Mouse (Mus musculus) CH12.LX (cell line): Measurements from ENCODE around the gene Plcg2. TPM values are rescaled to one million over a fixed set of nuclear protein-coding genes. Genes with fewer than 3 reads are reported as not detected.

Experiments used
- DNase-seq: peaks from one replicate; pipeline ENCODE4 v3.0.0-alpha.2; 2013; ENCODE audit errors: extremely low read depth
- H3K27ac ChIP-seq: 2 replicates; pipeline ENCODE4 v1.5.1; 2012; ENCODE audit warnings: low read depth, mild to moderate bottlenecking, control low read depth, moderate library complexity; ENCODE audit not compliant: insufficient read depth
- H3K27me3 ChIP-seq: replicated peaks from 2 replicates; pipeline ENCODE3; 2012; ENCODE audit warnings: inconsistent platforms
- H3K36me3 ChIP-seq, 2 experiments: replicated peaks in 1 of 2; 2 replicates each; pipeline versions ENCODE3 to v1.6.1; 2012; ENCODE audit warnings: inconsistent platforms in 1 of 2, low read length in 1 of 2, mild to moderate bottlenecking in 1 of 2, mixed read lengths in 1 of 2, moderate library complexity in 1 of 2; ENCODE audit not compliant: control insufficient read depth in 1 of 2, insufficient read depth in 1 of 2
- H3K4me1 ChIP-seq, 2 experiments: 2 replicates each; pipeline ENCODE4 v1.6.1; 2012; ENCODE audit warnings: inconsistent platforms in 1 of 2, moderate library complexity in 1 of 2; ENCODE audit not compliant: insufficient read depth in 2 of 2, control insufficient read depth in 1 of 2
- H3K4me2 ChIP-seq: 2 replicates; pipeline ENCODE4 v1.6.1; 2012; ENCODE audit warnings: low read depth, mild to moderate bottlenecking, control low read depth; ENCODE audit not compliant: poor library complexity, insufficient read depth, severe bottlenecking
- H3K4me3 ChIP-seq, 3 experiments: fragments of 150-350 bp in 1 of 3; sonication (generic) in 1 of 3; replicated peaks in 1 of 3; 2 replicates each; pipeline versions ENCODE3 to v1.5.1; 2011 to 2012; ENCODE audit warnings: low read depth in 2 of 3, low read length in 2 of 3, mild to moderate bottlenecking in 2 of 3, moderate library complexity in 2 of 3, control low read depth in 1 of 3, improper control_type of control experiment in 1 of 3, inconsistent platforms in 1 of 3, mixed read lengths in 1 of 3; ENCODE audit not compliant: poor library complexity in 1 of 3
- H3K79me2 ChIP-seq: replicated peaks from 2 replicates; pipeline ENCODE4 v1.6.1; 2012; ENCODE audit warnings: mild to moderate bottlenecking, moderate library complexity; ENCODE audit not compliant: control insufficient read depth, poor library complexity, insufficient read depth, severe bottlenecking; ENCODE audit errors: extremely low read depth
- H3K9ac ChIP-seq: 2 replicates; pipeline ENCODE4 v1.6.1; 2012; ENCODE audit warnings: low read depth, mild to moderate bottlenecking, control low read depth, moderate library complexity; ENCODE audit not compliant: insufficient read depth
- H3K9me3 ChIP-seq: replicated peaks from 2 replicates; pipeline ENCODE3; 2012; ENCODE audit warnings: low read length, inconsistent platforms, mixed read lengths
- CTCF ChIP-seq, 2 experiments: IDR thresholded peaks in 1 of 2; conservative IDR thresholded peaks in 1 of 2; 2 replicates each; pipeline ENCODE4 v1.5.1; 2011 to 2012; ENCODE audit warnings: low read depth in 2 of 2, low read length in 2 of 2, improper control_type of control experiment in 1 of 2, inconsistent platforms in 1 of 2, mild to moderate bottlenecking in 1 of 2, moderate library complexity in 1 of 2
- E2F4 ChIP-seq: IDR thresholded peaks from 2 replicates; pipeline ENCODE4 v1.6.1; 2011; ENCODE audit warnings: low read depth, low read length, improper control_type of control experiment; ENCODE audit not compliant: insufficient replicate concordance
- EP300 ChIP-seq: IDR thresholded peaks from 2 replicates; pipeline ENCODE4 v1.6.1; 2011; ENCODE audit warnings: low read length, improper control_type of control experiment
- HCFC1 ChIP-seq: IDR thresholded peaks from 2 replicates; pipeline ENCODE4 v1.6.1; 2012; ENCODE audit warnings: low read depth, mild to moderate bottlenecking, inconsistent platforms, low read length, improper control_type of control experiment
- JUN ChIP-seq: IDR thresholded peaks from 2 replicates; pipeline ENCODE4 v1.6.1; 2011; ENCODE audit warnings: low read depth, mild to moderate bottlenecking, low read length, improper control_type of control experiment, moderate library complexity; ENCODE audit not compliant: insufficient read depth
- JUND ChIP-seq: conservative IDR thresholded peaks from 2 replicates; pipeline ENCODE4 v1.6.1; 2011; ENCODE audit warnings: low read depth, low read length, improper control_type of control experiment
- KAT2A ChIP-seq: IDR thresholded peaks from 2 replicates; pipeline ENCODE4 v1.6.1; 2012; ENCODE audit warnings: low read length, improper control_type of control experiment, inconsistent platforms; ENCODE audit not compliant: insufficient replicate concordance
- MAFK ChIP-seq: IDR thresholded peaks from 2 replicates; pipeline ENCODE4 v1.6.1; 2011; ENCODE audit warnings: low read length, improper control_type of control experiment; ENCODE audit not compliant: insufficient replicate concordance
- MYC ChIP-seq: IDR thresholded peaks from 2 replicates; pipeline ENCODE4 v1.6.1; 2011; ENCODE audit warnings: low read depth, mild to moderate bottlenecking, improper control_type of control experiment, low read length
- NELFE ChIP-seq: IDR thresholded peaks from 2 replicates; pipeline ENCODE4 v1.6.1; 2011; ENCODE audit warnings: low read depth, low read length, improper control_type of control experiment
- POLR2A ChIP-seq: IDR thresholded peaks from 2 replicates; pipeline ENCODE4 v1.6.1; 2011; ENCODE audit warnings: low read depth, mild to moderate bottlenecking, improper control_type of control experiment, low read length
- RAD21 ChIP-seq: IDR thresholded peaks from 2 replicates; pipeline ENCODE4 v1.6.1; 2011; ENCODE audit warnings: low read depth, mild to moderate bottlenecking, low read length, improper control_type of control experiment, moderate library complexity
- SIN3A ChIP-seq: IDR thresholded peaks from 2 replicates; pipeline ENCODE4 v1.6.1; 2012; ENCODE audit warnings: low read length, improper control_type of control experiment, inconsistent platforms
- SMC3 ChIP-seq: IDR thresholded peaks from 2 replicates; pipeline ENCODE4 v1.6.1; 2011; ENCODE audit warnings: low read depth, low read length, improper control_type of control experiment
- ZC3H11A ChIP-seq: IDR thresholded peaks from 2 replicates; pipeline ENCODE4 v1.6.1; 2012; ENCODE audit warnings: low read depth, mild to moderate bottlenecking, inconsistent platforms, low read length, improper control_type of control experiment
- ZNF384 ChIP-seq: IDR thresholded peaks from 2 replicates; pipeline ENCODE4 v1.6.1; 2012; ENCODE audit warnings: low read depth, low read length, improper control_type of control experiment, inconsistent platforms
- dilution Hi-C: fragments of 300-500 bp; cut with MboI; formaldehyde crosslinking; loops from 2 replicates; pipeline ENCODE4 v1.14.3; 2020; ENCODE audit warnings: low sequenced_read_pairs; ENCODE audit not compliant: extremely low pct_unique_long_range_greater_than_20kb, extremely low pct_ligation_motif_present
- in situ Hi-C: fragments of 300-500 bp; cut with MboI; formaldehyde crosslinking; loops from 3 replicates; pipeline ENCODE4 v1.14.3; 2019; ENCODE audit warnings: low sequenced_read_pairs, low pct_ligation_motif_present, low pct_unique_long_range_greater_than_20kb, mixed read lengths
- polyA plus RNA-seq: library from polyadenylated mRNA; unstranded; fragments of >175 nt; gene quantifications from 2 replicates; pipeline ENCODE4 v1.2.1, GENCODE M21; 2012; ENCODE audit warnings: low read depth; ENCODE audit not compliant: insufficient read length
- total RNA-seq, 2 experiments: library from RNA; depleted of rRNA; stranded (reverse); fragments of 300-350 nt in 1 of 2; fragments of >200 nt in 1 of 2; gene quantifications; 2 replicates each; pipeline ENCODE4 v1.2.3; 2012 to 2014

Gene Plcg2
- total and polyA plus RNA-seq, 3 experiments: 129 to 196 (median 194) TPM

DNA sequence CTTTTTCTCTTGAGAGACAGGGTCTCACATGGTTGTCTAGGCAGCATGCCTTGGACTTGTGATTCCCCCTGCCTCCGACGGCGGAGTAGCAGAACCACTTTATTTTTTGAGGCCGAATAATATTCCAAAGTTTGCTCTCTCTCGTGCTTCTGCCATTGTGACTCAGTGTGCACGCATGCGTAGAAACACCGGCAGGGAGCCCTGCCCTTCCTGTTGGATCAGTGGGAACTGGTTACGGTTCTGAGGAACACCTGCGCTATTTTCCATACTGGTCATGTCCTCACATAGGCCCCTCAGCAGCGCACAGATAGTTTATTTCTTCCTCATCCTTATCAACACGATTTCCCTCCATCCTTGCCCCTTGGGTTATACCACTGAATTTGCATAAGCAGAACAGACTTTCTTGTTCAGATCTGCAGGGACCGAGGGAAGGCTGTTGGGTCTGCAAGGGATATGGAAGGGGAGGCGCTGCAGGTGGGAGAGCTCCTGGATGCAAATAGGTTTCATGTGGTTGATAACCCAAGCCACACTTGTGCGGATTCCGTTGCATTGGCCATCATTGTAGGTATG, 64.4 kb downstream of the Plcg2 start:
- Histone ChIP-seq H3K36me3 (peaks cover 70 to 93% of the 10 kb centered on the region in 2 experiments), H3K4me2 (no peak overlapping the region), H3K9ac (no peak overlapping the region)

DNA sequence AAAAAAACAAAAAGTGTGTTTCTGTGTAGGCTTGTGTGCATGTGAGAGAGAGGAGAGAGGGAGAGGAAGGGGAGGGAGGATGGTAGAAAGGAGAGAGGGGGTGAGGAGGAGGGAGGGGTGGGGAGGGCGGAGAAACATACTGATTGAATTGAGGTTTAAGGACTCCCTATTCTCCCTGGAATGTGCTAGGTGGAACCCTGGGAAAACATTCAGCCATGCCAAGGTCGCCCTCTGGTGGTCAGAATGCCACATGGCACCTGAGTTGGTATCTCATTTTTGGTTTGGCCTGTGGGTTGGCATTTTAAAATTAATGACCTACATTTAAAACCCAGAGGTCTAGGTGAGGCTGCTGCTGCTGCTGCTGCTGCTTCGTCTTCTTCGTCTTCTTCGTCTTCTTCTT, 71.3 kb downstream of the Plcg2 start:
- Histone ChIP-seq H3K4me1 (peaks cover 1 to 4% of the 10 kb centered on the region in 2 experiments; a peak in 3 of 4 replicates), H3K27ac (no peak overlapping the region), H3K9me3 (no peaks in the 10 kb centered on the region), H3K36me3 (peaks cover 74 to 90% of the 10 kb centered on the region in 2 experiments), H3K4me2 (no peak overlapping the region), H3K4me3 (no peak overlapping the region), H3K27me3 (no peaks in the 10 kb centered on the region), H3K9ac (no peak overlapping the region), H3K79me2 (peaks cover 4% of the 10 kb centered on the region; the same call in 1 of the 2 replicates)
- peak; percentile 81 for TF ChIP-seq SMC3
- peak; percentile 13; the same call in 1 of the 2 replicates for TF ChIP-seq ZC3H11A
- TF ChIP-seq POLR2A: no peak
- peak; percentile 58; the same call in 1 of the 2 replicates for TF ChIP-seq MYC
- peak; percentile 27; the same call in 1 of the 2 replicates for TF ChIP-seq SIN3A
- TF ChIP-seq RAD21: peak; percentile 77
- peak; percentile 80 to 86 for TF ChIP-seq CTCF (conservative IDR thresholded peaks at IDR 0.05 in 1 of 2, IDR thresholded peaks at IDR 0.05 in 1 of 2; ENCODE audit: low read depth in 2 of 2, low read length in 2 of 2)
- no peak for TF ChIP-seq JUN
- in situ Hi-C loops (no loop called here), dilution Hi-C loops (no loop called here)
- peak; percentile 43 for DNase-seq

More for the DNA sequence above, 64.4 kb downstream of the Plcg2 start:
- H3K27me3 ChIP-seq: no peaks in the 10 kb centered on the region
- in situ Hi-C loops: no loop called here
- TF ChIP-seq JUND: no peak
- peak; percentile 33; the same call in 1 of the 2 replicates for TF ChIP-seq SIN3A
- TF ChIP-seq EP300: peak; percentile 40; the same call in 1 of the 2 replicates
- peaks cover 5 to 44% of the 10 kb centered on the region in 2 experiments for H3K4me1 ChIP-seq
- H3K79me2 ChIP-seq: peaks cover 12% of the 10 kb centered on the region
- no peaks in the 10 kb centered on the region for H3K9me3 ChIP-seq
- peak; percentile 48 for DNase-seq
- dilution Hi-C loops: no loop called here
- no peak overlapping the region for H3K27ac ChIP-seq
- no peak overlapping the region for H3K4me3 ChIP-seq

DNA sequence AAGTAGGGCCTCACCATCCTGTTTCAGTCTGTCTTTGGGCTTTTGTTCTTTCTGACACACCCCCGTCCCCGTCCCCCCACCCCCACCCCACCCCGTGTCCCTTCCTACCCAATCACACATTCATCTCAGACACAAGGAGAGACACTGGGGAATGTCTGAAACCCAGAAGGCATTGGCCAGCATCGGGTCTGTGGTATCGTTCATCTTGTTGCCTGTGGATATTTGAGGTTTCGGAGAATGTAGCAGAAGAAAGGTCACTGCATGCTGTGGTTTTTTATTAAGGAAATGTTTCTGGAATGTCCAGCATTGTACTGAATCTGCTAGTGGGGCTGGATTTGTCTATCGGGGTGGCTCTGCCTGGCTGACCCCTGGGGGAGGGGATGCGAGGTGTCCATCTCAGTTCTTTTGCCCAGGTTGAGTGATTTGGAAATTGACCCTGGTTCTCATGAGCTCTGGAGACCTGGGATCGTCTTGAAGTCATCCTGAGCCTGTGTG, 78.2 kb downstream of the Plcg2 start:
- Histone ChIP-seq H3K9ac (no peak overlapping the region), H3K79me2 (no peaks in the 10 kb centered on the region), H3K9me3 (no peaks in the 10 kb centered on the region), H3K36me3 (peaks cover 76 to 86% of the 10 kb centered on the region in 2 experiments), H3K27me3 (no peaks in the 10 kb centered on the region), H3K27ac (no peak overlapping the region), H3K4me1 (peaks cover 31 to 49% of the 10 kb centered on the region in 2 experiments), H3K4me2 (no peak overlapping the region), H3K4me3 (no peak overlapping the region)
- in situ Hi-C loops: no loop called here
- DNase-seq: no peak
- dilution Hi-C loops: no loop called here
- TF ChIP-seq ZNF384 (no peak), HCFC1 (no peak), MAFK (no peak), KAT2A (no peak), E2F4 (no peak), NELFE (no peak)
